Mouse (Mus musculus) hindbrain, embryonic 10.5 days (tissue): ENCODE data around the gene Zswim3. TPM values are rescaled to one million over a fixed set of nuclear protein-coding genes. Genes with fewer than 3 reads are reported as not detected.

Source experiments
- DNase-seq: peaks from one replicate; pipeline ENCODE4 v3.0.0-alpha.2; 2017; ENCODE audit warnings: low spot score
- H3K27ac ChIP-seq: fragments of 300-500 bp; sonication (generic); 2 replicates; pipeline ENCODE4 v1.5.1; 2016; ENCODE audit warnings: mild to moderate bottlenecking, moderate library complexity
- H3K27me3 ChIP-seq: fragments of 300-500 bp; sonication (generic); 2 replicates; pipeline ENCODE4 v1.6.1; 2016; ENCODE audit warnings: mild to moderate bottlenecking; ENCODE audit not compliant: poor library complexity, insufficient read depth, severe bottlenecking
- H3K36me3 ChIP-seq: fragments of 300-500 bp; sonication (generic); 2 replicates; pipeline ENCODE4 v1.6.1; 2016; ENCODE audit warnings: mild to moderate bottlenecking, moderate library complexity
- H3K4me1 ChIP-seq: fragments of 300-500 bp; sonication (generic); replicated peaks from 2 replicates; pipeline ENCODE4 v1.6.1; 2016; ENCODE audit warnings: mild to moderate bottlenecking
- H3K4me3 ChIP-seq: fragments of 300-500 bp; sonication (generic); 2 replicates; pipeline ENCODE4 v1.5.1; 2016; ENCODE audit warnings: mild to moderate bottlenecking, moderate library complexity
- H3K9me3 ChIP-seq: fragments of 300-500 bp; sonication (generic); 2 replicates; pipeline ENCODE4 v1.6.1; 2016; ENCODE audit warnings: mild to moderate bottlenecking, moderate library complexity
- WGBS: fragments of 180-500 bp; shearing (Covaris S2); methylation state at CpG from one replicate; pipeline ENCODE4 v1.1.7; 2016; 5-methylcytosine and 5-hydroxymethylcytosine counted together
- polyA plus RNA-seq: library from polyadenylated mRNA; unstranded; fragments of >200 nt; fragmentation: Nextera tagmentation; extraction: Ambion mirVana; gene quantifications from 2 replicates; pipeline ENCODE4 v1.2.1, GENCODE M21; 2016

Gene Zswim3
- polyA plus RNA-seq, 1 experiment from 2014 or later: 12.4 TPM

GRCm38 (mm10) chr2:164773229-164773988 lies 31.5 kb upstream of the Zswim3 start:
- no peak overlapping the region for H3K27ac ChIP-seq
- H3K4me3 ChIP-seq: no peak overlapping the region
- H3K4me1 ChIP-seq: peaks cover 30% of the 10 kb centered on the region
- peaks cover 33% of the 10 kb centered on the region for H3K36me3 ChIP-seq
- 80% methylated on average over 14 of the region's 14 CpGs for WGBS
- peaks cover 11% of the 10 kb centered on the region for H3K27me3 ChIP-seq
- H3K9me3 ChIP-seq: no peaks in the 10 kb centered on the region
- no peak for DNase-seq

- Histone ChIP-seq H3K27me3 (peaks cover 11% of the 10 kb centered on the region), H3K4me1 (peaks cover 30% of the 10 kb centered on the region), H3K36me3 (peaks cover 33% of the 10 kb centered on the region), H3K9me3 (no peaks in the 10 kb centered on the region), H3K27ac (no peak overlapping the region), H3K4me3 (no peak overlapping the region)
- 84% methylated on average over 5 of the region's 5 CpGs for WGBS
- DNase-seq: no peak
Measured at GRCm38 (mm10) chr2:164773989-164774364, 30.9 kb upstream of the Zswim3 start.

- Histone ChIP-seq H3K27ac (no peak overlapping the region), H3K4me1 (peaks cover 18% of the 10 kb centered on the region), H3K36me3 (peaks cover 27% of the 10 kb centered on the region), H3K9me3 (no peaks in the 10 kb centered on the region), H3K27me3 (peaks cover 11% of the 10 kb centered on the region), H3K4me3 (no peak overlapping the region)
- DNase-seq: no peak
- 88% methylated on average over 6 of the region's 6 CpGs for WGBS
Measured at GRCm38 (mm10) chr2:164776130-164776529, 28.8 kb upstream of the Zswim3 start.

- Histone ChIP-seq H3K27me3 (peaks cover 11% of the 10 kb centered on the region), H3K4me3 (no peak overlapping the region)
- 71% methylated on average over 17 of the region's 17 CpGs for WGBS
Measured at GRCm38 (mm10) chr2:164776801-164777200, 28.1 kb upstream of the Zswim3 start.

GRCm38 (mm10) chr2:164777246-164778014 lies 27.5 kb upstream of the Zswim3 start:
- Histone ChIP-seq H3K4me1 (peaks cover 5% of the 10 kb centered on the region; the same call in 1 of the 2 replicates), H3K36me3 (peaks cover 14% of the 10 kb centered on the region), H3K27ac (no peak overlapping the region), H3K9me3 (no peaks in the 10 kb centered on the region), H3K4me3 (no peak overlapping the region), H3K27me3 (peaks cover 11% of the 10 kb centered on the region)
- 84% methylated on average over 30 of the region's 30 CpGs for whole genome bisulfite sequencing
- DNase-seq: no peak

More at GRCm38 (mm10) chr2:164776801-164777200, 28.1 kb upstream of the Zswim3 start:
- DNase-seq: no peak
- H3K27ac ChIP-seq: no peak overlapping the region
- H3K9me3 ChIP-seq: no peaks in the 10 kb centered on the region
- peaks cover 11% of the 10 kb centered on the region for H3K4me1 ChIP-seq
- H3K36me3 ChIP-seq: peaks cover 20% of the 10 kb centered on the region

GRCm38 (mm10) chr2:164778015-164778287 lies 26.9 kb upstream of the Zswim3 start:
- H3K4me1 ChIP-seq: peaks cover 4% of the 10 kb centered on the region; the same call in 1 of the 2 replicates
- peaks cover 9% of the 10 kb centered on the region for H3K36me3 ChIP-seq
- WGBS: 94% methylated on average over 11 of the region's 11 CpGs
- peaks cover 11% of the 10 kb centered on the region for H3K27me3 ChIP-seq
- H3K9me3 ChIP-seq: no peaks in the 10 kb centered on the region
- no peak overlapping the region for H3K27ac ChIP-seq
- no peak for DNase-seq
- no peak overlapping the region for H3K4me3 ChIP-seq

- no peak overlapping the region for H3K4me3 ChIP-seq
- no peak overlapping the region for H3K27ac ChIP-seq
- no peaks in the 10 kb centered on the region; the same call in 1 of the 2 replicates for H3K4me1 ChIP-seq
- WGBS: 85% methylated on average over 7 of the region's 7 CpGs
- H3K9me3 ChIP-seq: no peaks in the 10 kb centered on the region
- peaks cover under 1% of the 10 kb centered on the region; the same call in 1 of the 2 replicates for H3K36me3 ChIP-seq
- peaks cover 11% of the 10 kb centered on the region for H3K27me3 ChIP-seq
- no peak for DNase-seq
Measured at GRCm38 (mm10) chr2:164778809-164779208, 26.1 kb upstream of the Zswim3 start.

- Histone ChIP-seq H3K27me3 (peaks cover 11% of the 10 kb centered on the region), H3K4me1 (no peaks in the 10 kb centered on the region; the same call in 1 of the 2 replicates), H3K9me3 (no peaks in the 10 kb centered on the region), H3K36me3 (no peaks in the 10 kb centered on the region), H3K27ac (no peak within 1 kb of the TSS), H3K4me3 (no peak within 1 kb of the TSS)
- DNase-seq: no peak
- WGBS: 71% methylated on average over 8 of the region's 8 CpGs
Measured at GRCm38 (mm10) chr2:164779481-164780086, 25.3 kb upstream of the Zswim3 start, which contains the start of gene Tnnc2. Tnnc2 (minus strand) TSS chr2:164779967.

GRCm38 (mm10) chr2:164781876-164782275 lies 23.0 kb upstream of the Zswim3 start:
- H3K4me1 ChIP-seq: peaks cover 22% of the 10 kb centered on the region
- no peak overlapping the region for H3K27ac ChIP-seq
- no peaks in the 10 kb centered on the region for H3K36me3 ChIP-seq
- H3K4me3 ChIP-seq: no peak overlapping the region
- DNase-seq: no peak
- 69% methylated on average over 4 of the region's 4 CpGs for WGBS
- H3K9me3 ChIP-seq: no peaks in the 10 kb centered on the region
- H3K27me3 ChIP-seq: peaks cover 8% of the 10 kb centered on the region

GRCm38 (mm10) chr2:164783926-164784581 lies 20.8 kb upstream of the Zswim3 start:
- no peaks in the 10 kb centered on the region for H3K9me3 ChIP-seq
- WGBS: 77% methylated on average over 7 of the region's 7 CpGs
- H3K4me1 ChIP-seq: peaks cover 35% of the 10 kb centered on the region
- no peak overlapping the region for H3K4me3 ChIP-seq
- H3K36me3 ChIP-seq: peaks cover 8% of the 10 kb centered on the region
- DNase-seq: no peak
- H3K27me3 ChIP-seq: peaks cover 7% of the 10 kb centered on the region; the same call in 1 of the 2 replicates
- H3K27ac ChIP-seq: no peak overlapping the region

- Histone ChIP-seq H3K9me3 (no peaks in the 10 kb centered on the region), H3K27me3 (peaks cover 7% of the 10 kb centered on the region; the same call in 1 of the 2 replicates), H3K27ac (peak overlapping the region; percentile 89; the same call in 1 of the 2 replicates), H3K4me3 (peak overlapping the region; percentile 79), H3K4me1 (peaks cover 35% of the 10 kb centered on the region), H3K36me3 (peaks cover 13% of the 10 kb centered on the region)
- 26% methylated on average over 7 of the region's 7 CpGs for WGBS
- DNase-seq: no peak
Measured at GRCm38 (mm10) chr2:164784869-164785420, 20.0 kb upstream of the Zswim3 start.
